Mouse (Mus musculus) midbrain, embryonic 16.5 days (tissue): ENCODE data around the gene Tmem270. TPM values are rescaled to one million over a fixed set of nuclear protein-coding genes. Genes with fewer than 3 reads are reported as not detected.
"Not testable (repeated sequence)": the region's sequence is repeated elsewhere in the genome, so short reads cannot be mapped to it uniquely, and the experiment has no call there.

Source experiments
- ATAC-seq: fragments of 200-750 bp; cut with Nextera tagmentation; 2 replicates; pipeline ENCODE4 v1.8.0; 2017; ENCODE audit warnings: moderate TSS enrichment
- H3K27ac ChIP-seq: fragments of 300-500 bp; sonication (generic); 2 replicates; pipeline ENCODE4 v1.5.1; 2014; ENCODE audit warnings: mild to moderate bottlenecking, low read length, mixed read lengths
- H3K27me3 ChIP-seq: fragments of 300-500 bp; sonication (generic); 2 replicates; pipeline ENCODE4 v1.6.1; 2014; ENCODE audit warnings: low read depth, low read length, mixed read lengths; ENCODE audit not compliant: control insufficient read depth, insufficient read depth
- H3K36me3 ChIP-seq: fragments of 300-500 bp; sonication (generic); 2 replicates; pipeline ENCODE4 v1.6.1; 2014; ENCODE audit warnings: mild to moderate bottlenecking, low read length, moderate library complexity, mixed read lengths; ENCODE audit not compliant: control insufficient read depth, insufficient read depth
- H3K4me1 ChIP-seq: fragments of 300-500 bp; sonication (generic); 2 replicates; pipeline ENCODE4 v1.6.1; 2014; ENCODE audit warnings: mild to moderate bottlenecking, low read length, mixed read lengths; ENCODE audit not compliant: control insufficient read depth, insufficient read depth
- H3K4me2 ChIP-seq: fragments of 300-500 bp; sonication (generic); 2 replicates; pipeline ENCODE4 v1.6.1; 2014; ENCODE audit warnings: mild to moderate bottlenecking, low read length, mixed read lengths
- H3K4me3 ChIP-seq: fragments of 300-500 bp; sonication (generic); 2 replicates; pipeline ENCODE4 v1.5.1; 2014; ENCODE audit warnings: low read depth, mild to moderate bottlenecking, low read length, moderate library complexity, mixed read lengths
- H3K9ac ChIP-seq: fragments of 300-500 bp; sonication (generic); 2 replicates; pipeline ENCODE4 v1.6.1; 2014; ENCODE audit warnings: low read depth, low read length, mixed read lengths
- H3K9me3 ChIP-seq: fragments of 300-500 bp; sonication (generic); replicated peaks from 2 replicates; pipeline ENCODE4 v1.6.1; 2014; ENCODE audit warnings: mild to moderate bottlenecking, low read length, mixed read lengths; ENCODE audit not compliant: control insufficient read depth, poor library complexity, severe bottlenecking
- WGBS: fragments of 180-500 bp; shearing (Covaris S2); extraction: QIAGEN DNeasy Blood & Tissue Kit; methylation state at CpG from one replicate; pipeline ENCODE4 v1.1.7; 2014; 5-methylcytosine and 5-hydroxymethylcytosine counted together
- polyA plus RNA-seq: library from polyadenylated mRNA; unstranded; fragments of >200 nt; fragmentation: Nextera tagmentation; extraction: Ambion mirVana; gene quantifications from 2 replicates; pipeline ENCODE4 v1.2.1, GENCODE M21; 2015

Gene Tmem270
- polyA plus RNA-seq, 1 experiment from 2014 or later: not detected

DNA sequence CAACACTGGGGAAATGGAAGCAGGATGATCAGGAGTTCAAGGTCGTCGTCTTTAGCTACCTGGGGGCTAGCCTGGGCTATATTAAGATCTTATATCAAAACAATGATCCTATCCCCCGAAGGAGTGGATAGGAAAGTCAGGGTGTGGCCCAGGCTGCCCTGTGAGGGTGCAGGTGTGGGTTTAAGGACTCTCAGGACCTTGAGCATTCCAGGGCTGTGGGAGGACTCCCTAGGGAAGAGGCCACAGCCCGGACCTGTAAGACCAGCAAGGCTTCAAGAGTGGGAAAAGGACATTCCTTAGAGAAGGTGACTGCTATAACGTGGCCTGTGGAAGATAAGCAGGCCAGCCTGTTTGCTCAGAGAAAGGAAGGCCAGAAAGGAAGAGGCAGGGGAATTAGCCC lies 37.6 kb upstream of the Tmem270 start:
- H3K9ac ChIP-seq: no peak overlapping the region
- H3K27me3 ChIP-seq: peaks cover 25% of the 10 kb centered on the region
- no peaks in the 10 kb centered on the region; the same call in 1 of the 2 replicates for H3K4me1 ChIP-seq
- H3K36me3 ChIP-seq: no peaks in the 10 kb centered on the region
- no peak for ATAC-seq
- no peak overlapping the region for H3K27ac ChIP-seq
- H3K4me2 ChIP-seq: no peak overlapping the region
- 84% methylated on average over 5 of the region's 5 CpGs for whole genome bisulfite sequencing
- no peak overlapping the region for H3K4me3 ChIP-seq
- no peaks in the 10 kb centered on the region for H3K9me3 ChIP-seq

DNA sequence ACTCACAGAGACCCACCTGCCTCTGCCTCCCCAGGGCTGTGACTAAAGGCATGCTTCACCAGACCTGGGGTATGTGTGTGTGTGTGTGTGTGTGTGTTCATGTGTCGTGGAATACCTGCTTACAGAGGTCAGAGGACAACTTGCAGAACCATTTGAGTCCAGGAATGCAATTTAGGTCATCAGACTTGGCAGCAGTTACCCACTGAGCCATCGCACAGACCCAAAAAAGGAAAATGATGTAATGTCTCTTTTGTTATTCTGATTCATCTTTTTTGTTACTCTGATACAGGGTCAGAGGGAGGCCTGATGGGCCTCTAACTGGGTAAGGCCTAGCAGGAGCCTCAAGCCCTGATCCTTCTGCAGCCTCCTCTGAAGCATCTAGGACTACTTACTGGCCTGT lies 36.2 kb upstream of the Tmem270 start:
- Histone ChIP-seq H3K4me1 (no peaks in the 10 kb centered on the region; the same call in 1 of the 2 replicates), H3K36me3 (no peaks in the 10 kb centered on the region), H3K9me3 (no peaks in the 10 kb centered on the region), H3K4me2 (no peak overlapping the region), H3K4me3 (no peak overlapping the region), H3K27me3 (peaks cover 25% of the 10 kb centered on the region), H3K9ac (no peak overlapping the region), H3K27ac (no peak overlapping the region)
- WGBS: 67% methylated on average over 2 of the region's 2 CpGs
- ATAC-seq: no peak

DNA sequence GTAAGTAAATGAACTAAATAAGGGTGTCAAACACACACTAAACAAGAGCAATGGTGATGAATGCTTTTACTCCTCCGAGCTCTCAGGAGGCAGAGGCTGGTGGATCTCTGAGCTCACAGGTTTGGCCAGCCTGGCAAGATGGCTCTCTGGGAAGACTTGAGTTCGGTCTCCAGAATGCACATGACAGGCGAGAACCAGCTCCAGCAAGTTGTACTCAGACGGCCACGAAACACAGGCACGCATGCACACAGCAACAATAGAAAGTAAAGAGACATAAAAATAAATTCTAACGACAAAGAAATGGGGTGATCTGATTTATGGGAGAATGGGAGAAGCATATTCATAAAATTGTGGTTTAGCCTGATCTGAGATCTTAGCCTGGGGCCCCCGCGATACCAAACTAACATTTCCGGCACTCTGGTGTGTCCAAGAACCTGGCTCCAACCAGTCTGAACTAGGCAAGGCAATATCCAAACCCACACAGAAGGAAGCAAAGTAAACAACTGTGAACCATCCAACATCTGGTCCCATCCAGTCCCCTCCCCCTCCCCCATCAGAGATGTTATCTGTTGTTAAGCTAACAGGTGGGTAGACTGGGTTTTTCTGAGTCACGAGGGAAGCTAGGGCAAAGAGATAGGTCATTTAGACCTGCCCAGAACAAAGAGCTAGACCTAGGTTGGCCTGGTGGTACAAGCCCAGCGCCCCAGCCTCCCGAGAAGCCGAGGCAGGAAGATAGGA lies 35.1 kb upstream of the Tmem270 start:
- H3K4me3 ChIP-seq: no peak overlapping the region
- H3K9me3 ChIP-seq: no peaks in the 10 kb centered on the region
- H3K4me2 ChIP-seq: no peak overlapping the region
- no peaks in the 10 kb centered on the region for H3K36me3 ChIP-seq
- ATAC-seq: no peak
- 89% methylated on average over 14 of the region's 14 CpGs for WGBS
- H3K27me3 ChIP-seq: peaks cover 20% of the 10 kb centered on the region
- no peaks in the 10 kb centered on the region; the same call in 1 of the 2 replicates for H3K4me1 ChIP-seq
- H3K27ac ChIP-seq: no peak overlapping the region
- no peak overlapping the region for H3K9ac ChIP-seq

DNA sequence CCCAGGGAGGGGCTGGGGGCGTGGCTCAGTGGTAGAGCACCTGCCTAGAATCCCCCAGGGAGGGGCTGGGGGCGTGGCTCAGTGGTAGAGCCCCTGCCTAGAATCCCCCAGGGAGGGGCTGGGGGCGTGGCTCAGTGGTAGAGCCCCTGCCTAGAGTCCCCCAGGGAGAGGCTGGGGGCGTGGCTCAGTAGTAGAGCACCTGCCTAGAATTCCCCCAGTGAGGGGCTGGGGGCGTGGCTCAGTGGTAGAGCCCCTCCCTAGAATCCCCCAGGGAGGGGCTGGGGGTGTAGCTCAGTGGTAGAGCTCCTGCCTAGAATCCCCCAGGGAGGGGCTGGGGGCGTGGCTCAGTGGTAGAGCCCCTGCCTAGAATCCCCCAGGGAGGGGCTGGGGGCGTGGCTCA lies 33.0 kb upstream of the Tmem270 start:
- not testable (repeated sequence) for H3K36me3 ChIP-seq, H3K27ac ChIP-seq, H3K4me3 ChIP-seq, H3K9me3 ChIP-seq, ATAC-seq, H3K27me3 ChIP-seq, H3K9ac ChIP-seq, H3K4me1 ChIP-seq, H3K4me2 ChIP-seq
- WGBS: 86% methylated on average over 2 of the region's 7 CpGs

DNA sequence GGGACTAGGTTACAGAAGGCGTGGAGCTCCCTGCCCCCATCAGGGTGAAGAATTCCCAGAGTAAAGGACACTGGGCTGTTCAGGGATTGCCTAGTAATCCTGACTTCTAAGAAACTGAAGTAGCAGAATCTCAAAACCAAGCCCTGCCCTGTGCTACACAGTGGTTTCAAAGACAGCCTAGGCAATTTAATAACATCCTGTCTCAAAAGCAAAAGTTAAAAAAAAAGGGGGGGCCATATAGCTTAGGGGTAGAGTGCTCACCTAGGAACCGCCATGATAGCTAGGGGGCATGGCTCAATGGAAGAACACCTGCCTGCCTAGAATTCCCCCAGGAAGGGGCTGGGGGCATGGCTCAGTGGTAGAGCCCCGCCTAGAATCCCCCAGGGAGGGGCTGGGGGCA lies 32.5 kb upstream of the Tmem270 start:
- WGBS: 77% methylated on average over 3 of the region's 3 CpGs
- H3K9ac ChIP-seq: no peak overlapping the region

DNA sequence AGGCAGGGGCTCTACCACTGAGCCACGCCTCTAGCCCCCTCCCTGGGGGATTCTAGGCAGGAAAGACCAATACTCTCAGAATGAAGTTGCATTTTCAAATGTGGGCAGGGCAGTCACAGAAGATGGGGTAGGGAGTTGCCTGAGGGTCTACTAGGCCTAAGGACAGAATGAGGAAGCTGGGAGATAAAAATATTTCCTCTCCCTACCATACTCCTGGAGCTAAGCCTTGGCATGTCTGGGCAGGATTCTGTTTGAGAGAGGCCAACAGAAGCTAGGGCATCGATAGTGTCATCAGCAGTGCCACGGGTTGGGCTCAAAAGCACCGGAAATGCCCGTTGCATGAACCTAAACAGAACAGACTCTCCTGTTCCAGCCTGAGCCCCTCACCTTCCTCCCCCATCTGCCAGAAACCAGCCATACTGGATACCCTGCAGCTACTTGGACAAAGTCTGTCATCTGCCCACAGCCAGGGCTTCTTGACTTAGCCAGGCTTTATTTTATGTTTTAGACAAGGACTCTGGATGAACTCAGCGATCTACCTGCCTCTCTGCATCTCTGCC lies 30.2 kb upstream of the Tmem270 start:
- H3K27ac ChIP-seq: no peak overlapping the region
- 88% methylated on average over 6 of the region's 6 CpGs for WGBS
- no peak overlapping the region for H3K9ac ChIP-seq
- H3K4me3 ChIP-seq: no peak overlapping the region
- H3K4me2 ChIP-seq: no peak overlapping the region
- H3K27me3 ChIP-seq: no peaks in the 10 kb centered on the region
- ATAC-seq: no peak
- peaks cover 2% of the 10 kb centered on the region; the same call in 1 of the 2 replicates for H3K4me1 ChIP-seq
- no peaks in the 10 kb centered on the region for H3K9me3 ChIP-seq
- H3K36me3 ChIP-seq: no peaks in the 10 kb centered on the region

More for the DNA sequence above, 32.5 kb upstream of the Tmem270 start:
- H3K9me3 ChIP-seq: no peaks in the 10 kb centered on the region
- no peaks in the 10 kb centered on the region for H3K4me1 ChIP-seq
- no peak for ATAC-seq
- no peaks in the 10 kb centered on the region for H3K27me3 ChIP-seq
- H3K27ac ChIP-seq: no peak overlapping the region
- no peak overlapping the region for H3K4me2 ChIP-seq
- no peak overlapping the region for H3K4me3 ChIP-seq
- no peaks in the 10 kb centered on the region for H3K36me3 ChIP-seq

DNA sequence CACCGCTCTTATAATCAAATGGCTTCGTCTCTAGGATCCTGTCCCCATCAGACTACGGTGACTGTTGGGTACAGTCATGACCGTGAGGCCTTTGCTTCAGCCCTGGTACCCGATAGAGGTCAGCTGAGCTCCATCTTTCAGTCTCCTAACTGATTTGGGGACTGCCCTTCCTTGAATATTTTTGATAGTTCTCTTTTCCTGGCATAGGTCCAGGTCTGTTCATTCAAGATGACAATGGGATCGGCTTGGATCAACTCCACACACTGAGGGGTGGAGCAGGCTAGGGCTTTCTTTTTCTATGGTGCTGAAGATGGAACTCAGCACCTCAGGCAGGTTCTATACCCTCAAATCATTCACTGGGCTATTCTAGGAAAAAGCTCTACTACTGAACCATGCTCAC lies 29.5 kb upstream of the Tmem270 start:
- H3K4me2 ChIP-seq: no peak overlapping the region
- no peak overlapping the region for H3K27ac ChIP-seq
- peaks cover 2% of the 10 kb centered on the region; the same call in 1 of the 2 replicates for H3K4me1 ChIP-seq
- H3K4me3 ChIP-seq: no peak overlapping the region
- WGBS: 91% methylated on average over 6 of the region's 6 CpGs
- no peaks in the 10 kb centered on the region for H3K36me3 ChIP-seq
- no peaks in the 10 kb centered on the region for H3K9me3 ChIP-seq
- no peak for ATAC-seq
- no peak overlapping the region for H3K9ac ChIP-seq
- no peaks in the 10 kb centered on the region for H3K27me3 ChIP-seq

DNA sequence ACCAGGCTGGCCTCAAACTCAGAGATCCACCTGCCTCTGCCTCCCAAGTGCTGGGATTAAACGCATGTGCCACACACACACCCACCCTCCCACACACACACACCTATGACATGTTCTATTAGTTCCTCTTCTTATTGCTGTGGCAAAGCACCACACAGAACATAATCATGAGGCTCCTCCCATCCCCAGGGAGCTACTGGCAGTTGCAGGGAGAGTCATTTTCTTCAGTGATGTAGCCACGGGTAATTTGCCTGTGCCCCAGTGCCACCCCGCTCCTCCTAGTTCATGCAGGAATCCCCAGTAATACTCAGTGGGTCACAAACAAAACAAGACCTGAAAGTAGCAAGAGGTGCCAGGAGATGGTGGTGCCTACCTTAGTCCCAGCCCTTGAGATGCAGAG lies 28.1 kb upstream of the Tmem270 start:
- 89% methylated on average over 3 of the region's 3 CpGs for WGBS
- H3K27ac ChIP-seq: no peak overlapping the region
- no peak for ATAC-seq
- no peaks in the 10 kb centered on the region for H3K9me3 ChIP-seq
- H3K4me3 ChIP-seq: no peak overlapping the region
- no peaks in the 10 kb centered on the region for H3K27me3 ChIP-seq
- H3K4me2 ChIP-seq: no peak overlapping the region
- peaks cover 2% of the 10 kb centered on the region; the same call in 1 of the 2 replicates for H3K4me1 ChIP-seq
- H3K9ac ChIP-seq: no peak overlapping the region
- no peaks in the 10 kb centered on the region for H3K36me3 ChIP-seq

DNA sequence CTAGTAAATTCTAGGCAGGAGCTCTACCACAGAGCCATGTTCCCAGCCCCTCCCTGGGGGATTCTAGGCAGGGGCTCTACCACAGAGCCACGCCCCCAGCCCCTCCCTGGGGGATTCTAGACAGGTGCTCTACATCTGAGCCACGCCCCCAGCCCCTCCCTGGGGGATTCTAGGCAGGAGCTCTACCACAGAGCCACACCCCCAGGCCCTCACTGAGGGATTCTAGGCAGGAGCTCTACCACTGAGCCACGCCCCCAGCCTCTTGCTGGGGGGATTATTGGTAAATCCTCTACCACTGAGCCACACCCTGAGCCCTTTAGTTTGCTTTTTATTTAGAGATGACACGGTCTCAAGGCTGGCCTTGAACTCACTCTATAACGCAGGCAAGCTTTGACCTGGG lies 27.2 kb upstream of the Tmem270 start:
- WGBS: 83% methylated on average over 5 of the region's 5 CpGs
- H3K9ac ChIP-seq, H3K9me3 ChIP-seq, H3K27ac ChIP-seq, H3K4me2 ChIP-seq, H3K27me3 ChIP-seq, ATAC-seq, H3K36me3 ChIP-seq, H3K4me1 ChIP-seq, H3K4me3 ChIP-seq: not testable (repeated sequence)
